Mouse (Mus musculus): ENCODE data around the gene Cdk6. TPM values are rescaled to one million over a fixed set of nuclear protein-coding genes. Genes with fewer than 3 reads are reported as not detected.

Gene Cdk6
- polyA plus RNA-seq, 1 experiment: 31.0 TPM

GRCm38 (mm10) chr5:3460907-3461306, 119.6 kb downstream of the Cdk6 start:
- TF ChIP-seq CTCF (IDR thresholded peaks at IDR 0.05; ENCODE audit: control insufficient read depth, insufficient read depth, low read length): no peak
- TF ChIP-seq POLR2A (IDR thresholded peaks at IDR 0.05; ENCODE audit: borderline replicate concordance, control insufficient read depth, low read depth, low read length): no peak
- Histone ChIP-seq H3K4me3 (replicated peaks; ENCODE audit: control insufficient read depth, low read depth, low read length) (peak overlapping the region; percentile 30), H3K27ac (ENCODE audit: control insufficient read depth, insufficient read depth, low read depth, low read length, poor library complexity) (peak overlapping the region; percentile 54), H3K4me1 (ENCODE audit: control insufficient read depth, insufficient read depth, low read length) (peaks cover 10% of the 10 kb centered on the region)
- 14% methylated on average over 9 of the region's 9 CpGs for WGBS

- Histone ChIP-seq H3K27ac (ENCODE audit: control insufficient read depth, insufficient read depth, low read depth, low read length, poor library complexity) (peak overlapping the region; percentile 58), H3K4me1 (ENCODE audit: control insufficient read depth, insufficient read depth, low read length) (peaks cover 10% of the 10 kb centered on the region), H3K4me3 (replicated peaks; ENCODE audit: control insufficient read depth, low read depth, low read length) (no peak overlapping the region)
- TF ChIP-seq CTCF (IDR thresholded peaks at IDR 0.05; ENCODE audit: control insufficient read depth, insufficient read depth, low read length): no peak
- no peak for TF ChIP-seq POLR2A (IDR thresholded peaks at IDR 0.05; ENCODE audit: borderline replicate concordance, control insufficient read depth, low read depth, low read length)
- 27% methylated on average over 7 of the region's 7 CpGs for WGBS
Observed at GRCm38 (mm10) chr5:3461401-3461800, 120.1 kb downstream of the Cdk6 start.

DNA sequence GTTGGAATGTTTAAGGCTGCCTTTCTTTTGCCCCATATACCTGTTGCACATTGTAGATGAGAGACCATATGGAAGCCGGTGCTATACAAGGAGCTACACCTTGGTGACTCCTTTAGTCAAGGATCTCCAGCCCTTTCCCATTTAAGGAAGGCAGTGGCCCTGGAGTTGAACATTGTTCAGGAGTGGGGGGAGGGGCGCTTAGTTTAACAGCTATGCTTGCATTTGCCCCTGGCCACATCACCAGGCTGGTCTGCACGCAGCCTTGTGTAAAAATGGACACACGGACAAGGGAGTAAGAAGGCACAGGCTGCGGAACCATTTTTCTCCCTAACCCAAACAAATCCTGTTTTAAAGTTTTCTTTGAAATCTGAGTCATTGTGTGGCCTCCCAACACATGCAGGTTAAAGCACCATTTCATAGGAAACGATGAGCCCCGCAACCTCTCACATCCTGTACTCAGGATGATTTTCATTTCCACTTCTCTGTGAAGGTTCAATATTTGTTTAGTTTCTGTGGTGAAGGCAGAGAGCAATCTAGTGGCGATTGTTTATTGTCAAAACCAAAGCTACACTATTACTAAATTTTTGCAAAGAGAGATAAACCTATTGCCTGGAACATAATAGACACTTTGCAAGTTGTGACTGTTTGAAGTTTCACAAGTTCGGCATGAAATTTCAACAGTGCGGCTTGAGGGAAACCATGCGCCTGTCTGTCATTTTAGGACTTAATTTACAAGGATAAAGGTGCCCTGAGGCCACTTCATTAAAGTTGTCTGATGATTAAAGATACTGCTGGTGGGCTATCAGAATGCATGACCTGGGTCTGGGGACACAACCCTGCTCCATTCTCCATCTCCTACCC, 121.8 kb downstream of the Cdk6 start:
- Histone ChIP-seq H3K27ac (ENCODE audit: control insufficient read depth, insufficient read depth, low read depth, low read length, poor library complexity) (no peak overlapping the region), H3K4me1 (ENCODE audit: control insufficient read depth, insufficient read depth, low read length) (peaks cover 10% of the 10 kb centered on the region), H3K4me3 (replicated peaks; ENCODE audit: control insufficient read depth, low read depth, low read length) (no peak overlapping the region)
- 55% methylated on average over 11 of the region's 11 CpGs for WGBS
- TF ChIP-seq CTCF (IDR thresholded peaks at IDR 0.05; ENCODE audit: control insufficient read depth, insufficient read depth, low read length) (no peak), POLR2A (IDR thresholded peaks at IDR 0.05; ENCODE audit: borderline replicate concordance, control insufficient read depth, low read depth, low read length) (no peak)

- TF ChIP-seq POLR2A (IDR thresholded peaks at IDR 0.05; ENCODE audit: borderline replicate concordance, control insufficient read depth, low read depth, low read length): no peak
- no peak for TF ChIP-seq CTCF (IDR thresholded peaks at IDR 0.05; ENCODE audit: control insufficient read depth, insufficient read depth, low read length)
- Histone ChIP-seq H3K27ac (ENCODE audit: control insufficient read depth, insufficient read depth, low read depth, low read length, poor library complexity) (no peak overlapping the region), H3K4me1 (ENCODE audit: control insufficient read depth, insufficient read depth, low read length) (peaks cover 10% of the 10 kb centered on the region), H3K4me3 (replicated peaks; ENCODE audit: control insufficient read depth, low read depth, low read length) (no peak overlapping the region)
- 46% methylated on average over 3 of the region's 3 CpGs for WGBS
Observed at GRCm38 (mm10) chr5:3463758-3464157, 122.5 kb downstream of the Cdk6 start.

GRCm38 (mm10) chr5:3466069-3466877, 125.0 kb downstream of the Cdk6 start:
- no peak overlapping the region for H3K27ac ChIP-seq (ENCODE audit: control insufficient read depth, insufficient read depth, low read depth, low read length, poor library complexity)
- H3K4me1 ChIP-seq (ENCODE audit: control insufficient read depth, insufficient read depth, low read length): peaks cover 8% of the 10 kb centered on the region
- no peak overlapping the region for H3K4me3 ChIP-seq (replicated peaks; ENCODE audit: control insufficient read depth, low read depth, low read length)
- 84% methylated on average over 7 of the region's 7 CpGs for WGBS
- TF ChIP-seq CTCF (IDR thresholded peaks at IDR 0.05; ENCODE audit: control insufficient read depth, insufficient read depth, low read length) (no peak), POLR2A (IDR thresholded peaks at IDR 0.05; ENCODE audit: borderline replicate concordance, control insufficient read depth, low read depth, low read length) (no peak)

DNA sequence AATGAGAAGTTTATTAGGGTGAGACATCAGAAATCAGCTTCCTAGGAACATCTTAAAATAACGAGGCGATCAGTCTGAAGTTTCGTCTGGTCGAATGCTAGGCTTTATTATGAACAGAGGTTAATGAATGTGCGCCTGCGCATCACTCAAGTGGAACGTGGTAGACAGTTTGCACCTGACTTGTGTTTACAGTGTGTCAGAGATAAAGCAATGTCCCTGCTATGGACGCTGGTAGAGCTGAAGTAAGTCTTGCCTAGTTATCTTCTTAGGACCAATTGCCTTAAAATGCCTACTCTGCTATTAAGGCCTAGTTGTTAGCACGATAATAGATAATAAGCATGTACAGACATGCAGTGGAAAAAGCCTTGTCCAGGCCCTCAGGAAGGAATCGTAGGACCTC, 129.6 kb downstream of the Cdk6 start:
- Histone ChIP-seq H3K4me3 (replicated peaks; ENCODE audit: control insufficient read depth, low read depth, low read length) (no peak overlapping the region), H3K27ac (ENCODE audit: control insufficient read depth, insufficient read depth, low read depth, low read length, poor library complexity) (no peak overlapping the region), H3K4me1 (ENCODE audit: control insufficient read depth, insufficient read depth, low read length) (no peaks in the 10 kb centered on the region; the same call in 1 of the 2 replicates)
- 78% methylated on average over 10 of the region's 10 CpGs for WGBS
- TF ChIP-seq CTCF (IDR thresholded peaks at IDR 0.05; ENCODE audit: control insufficient read depth, insufficient read depth, low read length) (no peak), POLR2A (IDR thresholded peaks at IDR 0.05; ENCODE audit: borderline replicate concordance, control insufficient read depth, low read depth, low read length) (no peak)

GRCm38 (mm10) chr5:3472311-3473156, 131.2 kb downstream of the Cdk6 start:
- Histone ChIP-seq H3K27ac (ENCODE audit: control insufficient read depth, insufficient read depth, low read depth, low read length, poor library complexity) (no peak overlapping the region), H3K4me3 (replicated peaks; ENCODE audit: control insufficient read depth, low read depth, low read length) (no peak overlapping the region), H3K4me1 (ENCODE audit: control insufficient read depth, insufficient read depth, low read length) (no peaks in the 10 kb centered on the region; the same call in 1 of the 2 replicates)
- TF ChIP-seq POLR2A (IDR thresholded peaks at IDR 0.05; ENCODE audit: borderline replicate concordance, control insufficient read depth, low read depth, low read length) (no peak), CTCF (IDR thresholded peaks at IDR 0.05; ENCODE audit: control insufficient read depth, insufficient read depth, low read length) (no peak)
- 73% methylated on average over 22 of the region's 22 CpGs for WGBS

All from bone marrow, adult 2 months (tissue).